Mouse (Mus musculus): ENCODE results near the gene Gm28042. TPM values are rescaled to one million over a fixed set of nuclear protein-coding genes. Genes with fewer than 3 reads are reported as not detected.

Gm28042 gene
- polyA plus RNA-seq, 1 experiment = 0.04 TPM

DNA sequence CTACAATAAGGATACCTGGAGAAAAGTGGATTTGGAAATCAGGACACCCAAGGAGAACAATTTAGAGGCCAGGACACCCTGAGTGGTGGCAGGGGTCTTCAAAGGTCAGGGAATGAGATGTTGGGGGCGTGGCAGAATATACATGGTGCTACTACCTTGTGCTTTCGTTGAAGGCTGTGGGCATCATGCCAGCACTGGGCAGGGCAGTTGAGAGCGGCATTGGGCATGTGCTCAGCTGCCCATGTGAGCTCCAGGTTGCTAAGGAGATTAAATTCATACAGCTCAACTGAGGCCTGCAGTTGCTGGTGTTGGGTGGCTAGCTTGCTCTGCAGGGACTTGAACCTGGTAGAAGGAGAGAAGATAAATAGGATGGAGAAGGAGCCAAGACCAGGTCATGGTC, 38.9 kb downstream of the Gm28042 start:
- no peak for TF ChIP-seq GATA1 (IDR thresholded peaks at IDR 0.05; ENCODE audit: low read length)

GRCm38 (mm10) chr2:120068555-120069465, 41.5 kb downstream of the Gm28042 start:
- TF ChIP-seq GATA1 (IDR thresholded peaks at IDR 0.05; ENCODE audit: low read length) = no peak

DNA sequence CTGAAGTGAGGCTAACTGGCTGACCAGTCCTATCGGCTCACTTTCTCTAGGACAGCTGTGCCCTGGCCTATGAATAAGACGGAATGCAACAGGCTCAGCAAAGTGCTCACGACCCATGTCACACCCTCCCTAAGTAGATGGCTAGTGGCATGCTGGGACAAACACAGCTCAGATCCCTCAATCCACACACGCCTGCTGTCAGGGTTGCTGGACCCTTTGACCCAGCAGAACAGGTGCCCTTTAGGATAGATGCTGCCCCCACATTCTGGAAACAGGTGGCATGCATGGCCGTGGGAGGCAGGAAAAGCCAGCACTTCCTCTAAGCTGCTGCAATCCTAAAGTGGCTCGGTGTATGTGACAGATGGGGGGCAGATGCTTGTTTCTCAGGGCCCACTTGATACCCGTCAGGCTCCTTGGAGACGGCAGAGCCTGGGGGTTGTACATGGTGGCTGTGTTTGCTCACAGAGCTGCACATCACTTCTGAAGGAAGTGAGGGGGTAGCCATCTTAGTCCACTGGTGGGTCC, 42.2 kb downstream of the Gm28042 start:
- no peak for TF ChIP-seq GATA1 (IDR thresholded peaks at IDR 0.05; ENCODE audit: low read length)

- no peak for TF ChIP-seq GATA1 (IDR thresholded peaks at IDR 0.05; ENCODE audit: low read length)
Observed at GRCm38 (mm10) chr2:120074096-120074495, 46.8 kb downstream of the Gm28042 start.

DNA sequence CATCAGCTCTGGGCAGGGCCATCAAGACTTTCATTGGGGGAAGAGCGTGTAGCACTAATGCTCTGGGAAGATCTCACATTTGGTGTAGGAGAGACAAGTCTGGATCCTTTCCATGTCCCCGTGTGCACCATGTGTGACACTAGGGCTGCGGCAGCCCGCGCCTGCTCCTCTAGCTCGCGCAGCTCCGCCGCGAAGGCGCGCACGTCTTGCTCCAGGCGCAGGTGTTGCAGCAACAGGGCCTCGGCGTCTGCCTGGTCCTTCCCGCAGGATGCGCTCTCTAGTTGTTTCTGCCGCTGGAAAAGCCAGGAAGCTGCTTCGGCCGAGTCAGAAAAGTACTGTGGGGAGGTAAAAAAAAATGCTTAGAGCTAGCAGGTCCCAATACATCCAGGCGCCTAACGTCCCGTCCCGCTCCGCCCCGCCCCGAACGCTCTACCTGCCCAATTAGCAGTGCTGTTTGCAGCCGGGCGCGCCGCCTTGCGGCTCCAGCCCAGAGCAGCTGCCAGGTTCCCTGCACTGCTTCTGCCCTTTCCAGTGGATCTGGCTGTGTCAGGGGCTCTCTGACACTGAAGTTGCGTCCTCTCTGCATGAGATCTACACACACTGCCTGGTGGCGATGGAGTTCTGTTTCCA, 48.9 kb downstream of the Gm28042 start:
- no peak for TF ChIP-seq GATA1 (IDR thresholded peaks at IDR 0.05; ENCODE audit: low read length)

- no peak for TF ChIP-seq GATA1 (IDR thresholded peaks at IDR 0.05; ENCODE audit: low read length)
Observed at GRCm38 (mm10) chr2:120082416-120082815, 55.1 kb downstream of the Gm28042 start.

- no peak for TF ChIP-seq GATA1 (IDR thresholded peaks at IDR 0.05; ENCODE audit: low read length)
Observed at GRCm38 (mm10) chr2:120084593-120085361, 57.5 kb downstream of the Gm28042 start.

GRCm38 (mm10) chr2:120086038-120086437, 58.7 kb downstream of the Gm28042 start:
- TF ChIP-seq GATA1 (IDR thresholded peaks at IDR 0.05; ENCODE audit: low read length) = no peak

- TF ChIP-seq GATA1 (IDR thresholded peaks at IDR 0.05; ENCODE audit: low read length) = no peak
Observed at GRCm38 (mm10) chr2:120087391-120087790, 60.1 kb downstream of the Gm28042 start.

DNA sequence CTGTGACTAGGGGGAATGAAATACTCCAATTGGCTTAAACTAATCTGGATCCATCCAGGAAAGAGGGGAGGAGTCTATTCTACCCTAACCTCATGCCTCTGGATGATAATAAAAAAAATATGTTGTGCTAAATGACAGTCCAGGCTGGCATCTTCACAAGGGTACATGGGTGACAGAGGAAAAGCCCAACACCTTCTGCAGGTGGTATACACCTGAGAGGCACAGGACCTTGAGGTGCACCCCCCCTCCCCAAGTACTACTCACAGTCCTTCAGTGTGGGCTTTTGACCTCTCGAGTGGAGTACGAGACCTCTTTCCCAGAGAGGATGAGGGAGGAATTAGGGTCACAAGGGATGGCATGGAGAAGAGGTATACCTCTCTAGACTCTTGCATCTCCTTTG, 60.6 kb downstream of the Gm28042 start:
- no peak for TF ChIP-seq GATA1 (IDR thresholded peaks at IDR 0.05; ENCODE audit: low read length)

DNA sequence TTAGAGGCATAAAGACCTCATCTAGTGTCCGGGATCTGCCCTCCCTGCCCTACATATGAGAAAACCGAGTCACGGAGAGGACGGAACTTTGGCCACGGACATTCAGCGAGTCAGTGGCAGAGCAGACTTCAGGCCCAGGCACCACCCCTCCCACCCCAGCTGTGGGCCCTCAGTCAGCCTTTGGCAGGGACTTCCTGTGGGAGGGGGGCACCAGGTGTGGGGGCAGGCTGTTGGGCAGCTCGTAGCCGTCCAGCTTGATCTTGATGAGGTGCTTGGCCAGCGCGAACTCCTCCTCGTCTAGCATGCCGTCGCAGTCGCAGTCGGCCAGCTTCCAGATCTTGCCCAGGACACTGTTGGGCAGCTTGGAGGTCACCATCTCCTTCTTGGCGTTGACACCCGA, 63.7 kb downstream of the Gm28042 start:
- TF ChIP-seq GATA1 (IDR thresholded peaks at IDR 0.05; ENCODE audit: low read length) = no peak

Other genes with a start within 250 kb of the Gm28042 start
- 25.6 and 33.3 TPM in 2 replicates for gene Rpap1, start 240.0 kb upstream of the Gm28042 start, polyA plus RNA-seq (2012)
- gene Tyro3, start 229.8 kb upstream of the Gm28042 start, polyA plus RNA-seq (2012) = 0.18 and 0.32 TPM in 2 replicates
- 1.3 and 2.5 TPM in 2 replicates for gene Mga, start 130.3 kb upstream of the Gm28042 start, polyA plus RNA-seq (2012)
- gene Mapkbp1, start 54.8 kb upstream of the Gm28042 start, polyA plus RNA-seq (2012) = 3.2 and 3.5 TPM in 2 replicates
- 2.8 and 3.4 TPM in 2 replicates for gene Jmjd7, start within 50 bp of the Gm28042 start, polyA plus RNA-seq (2012)
- gene Pla2g4b, start 5.9 kb downstream of the Gm28042 start, polyA plus RNA-seq (2012) = 0.15 and 0.24 TPM in 2 replicates
- gene Ehd4, start 127.1 kb downstream of the Gm28042 start, polyA plus RNA-seq (2012) = 29.7 and 38.5 TPM in 2 replicates
- gene Pla2g4e, start 217.8 kb downstream of the Gm28042 start, polyA plus RNA-seq (2012) = not detected in 2 replicates

Data from G1E-ER4 (cell line).